Mouse (Mus musculus) small intestine, adult 2 months (tissue): ENCODE data around the gene Pfkp.

ENCODE experiments used
- CTCF ChIP-seq: fragments of 200-500 bp; IDR thresholded peaks from 2 replicates; pipeline ENCODE4 v1.5.1; 2012; ENCODE audit warnings: low read depth, mild to moderate bottlenecking, control low read depth, inconsistent platforms, low read length, moderate library complexity, mixed read lengths; ENCODE audit not compliant: insufficient replicate concordance, insufficient read length; ENCODE audit errors: extremely low read depth
- POLR2A ChIP-seq: fragments of 200-500 bp; IDR thresholded peaks from 2 replicates; pipeline ENCODE4 v1.6.1; 2012; ENCODE audit warnings: low read depth, mild to moderate bottlenecking, control low read depth, inconsistent platforms, low read length, moderate library complexity

DNA sequence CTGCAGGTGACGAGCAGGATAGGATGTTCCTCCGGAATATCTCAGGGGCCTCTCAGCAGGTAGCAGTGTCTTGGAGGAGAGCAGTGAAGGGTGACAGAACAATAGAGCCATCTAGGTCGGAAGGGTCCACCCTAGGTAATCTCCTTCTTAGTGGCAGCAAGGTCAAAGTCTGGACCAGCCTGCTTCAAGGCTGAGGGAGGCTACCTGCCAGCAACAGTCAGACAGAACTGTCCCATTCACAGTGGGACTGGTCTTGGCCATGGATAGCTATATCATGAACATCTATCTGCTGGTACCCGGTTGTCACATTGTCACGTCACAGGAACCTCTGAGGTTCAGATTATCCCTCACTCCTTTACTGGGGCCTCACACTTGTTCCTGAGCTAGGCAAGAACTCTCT, 15.6 kb upstream of the Pfkp start:
- TF ChIP-seq CTCF (no peak), POLR2A (no peak)
